Mouse (Mus musculus): ENCODE results near the gene Fhad1. TPM values are rescaled to one million over a fixed set of nuclear protein-coding genes. Genes with fewer than 3 reads are reported as not detected.

Gene Fhad1
- total RNA-seq, 2 experiments from 2014 or later, result 0.36 TPM; not detected in 1

- peak in 1 of 2 experiments; percentile 60 for DNase-seq
Measured at GRCm38 (mm10) chr4:141976163-141976562, 38.7 kb downstream of the Fhad1 start.

GRCm38 (mm10) chr4:141964575-141964974 is 50.3 kb downstream of the Fhad1 start:
- no peak for DNase-seq

GRCm38 (mm10) chr4:141963907-141964306 is 51.0 kb downstream of the Fhad1 start:
- DNase-seq, result no peak

- DNase-seq, result peak in 1 of 2 experiments; percentile 57
Measured at GRCm38 (mm10) chr4:141962811-141963685, 51.8 kb downstream of the Fhad1 start.

GRCm38 (mm10) chr4:141960037-141960436 is 54.8 kb downstream of the Fhad1 start:
- DNase-seq, result no peak

GRCm38 (mm10) chr4:141959615-141960014 is 55.3 kb downstream of the Fhad1 start:
- DNase-seq, result no peak

- DNase-seq, result peak; percentile 39 to 46
Measured at GRCm38 (mm10) chr4:141958614-141959375, 56.1 kb downstream of the Fhad1 start.

GRCm38 (mm10) chr4:141958188-141958587 is 56.7 kb downstream of the Fhad1 start:
- DNase-seq, result peak; percentile 64 to 88

- peak; percentile 18 to 31 for DNase-seq
Measured at GRCm38 (mm10) chr4:141957740-141958139, 57.1 kb downstream of the Fhad1 start.

- DNase-seq, result no peak
Measured at GRCm38 (mm10) chr4:141956931-141957330, 58.0 kb downstream of the Fhad1 start.

- DNase-seq, result no peak
Measured at GRCm38 (mm10) chr4:141954770-141955720, 59.8 kb downstream of the Fhad1 start.

GRCm38 (mm10) chr4:141953859-141954258 is 61.0 kb downstream of the Fhad1 start:
- no peak for DNase-seq

- DNase-seq, result no peak
Measured at GRCm38 (mm10) chr4:141953291-141953690, 61.6 kb downstream of the Fhad1 start.

- DNase-seq, result no peak
Measured at GRCm38 (mm10) chr4:141952824-141953223, 62.1 kb downstream of the Fhad1 start.

- DNase-seq, result peak; percentile 60 to 85
Measured at GRCm38 (mm10) chr4:141952114-141952513, 62.8 kb downstream of the Fhad1 start.

GRCm38 (mm10) chr4:141949436-141949835 is 65.4 kb downstream of the Fhad1 start:
- DNase-seq, result no peak

GRCm38 (mm10) chr4:141948822-141949221 is 66.1 kb downstream of the Fhad1 start:
- DNase-seq, result no peak

- no peak for DNase-seq
Measured at GRCm38 (mm10) chr4:141942403-141942802, 72.5 kb downstream of the Fhad1 start.

- DNase-seq, result no peak
Measured at GRCm38 (mm10) chr4:141941289-141941688, 73.6 kb downstream of the Fhad1 start.

GRCm38 (mm10) chr4:141938535-141938934 is 76.3 kb downstream of the Fhad1 start:
- no peak for DNase-seq

GRCm38 (mm10) chr4:141932785-141933574 is 81.9 kb downstream of the Fhad1 start:
- no peak for DNase-seq
